Mouse (Mus musculus) embryonic facial prominence, embryonic 11.5 days (tissue): ENCODE measurements at regions not wholly inside any gene's neighbourhood (a gene's known extent, or its start where the extent isn't known, plus 50 kb on each side); places are given as distances from the start of the nearest gene placed in this dataset.

Experiments used
- ATAC-seq: fragments of 200-750 bp; cut with Nextera tagmentation; replicated peaks from 2 replicates; pipeline ENCODE4 v1.8.0; 2017; ENCODE audit warnings: low read depth; ENCODE audit not compliant: insufficient number of reproducible peaks, low FRiP score, low TSS enrichment
- DNase-seq: peaks from one replicate; pipeline ENCODE4 v3.0.0-alpha.2; 2015; ENCODE audit warnings: low spot score
- H3K27ac ChIP-seq: fragments of 300-500 bp; sonication (generic); replicated peaks from 2 replicates; pipeline ENCODE4 v1.5.1; 2014; ENCODE audit warnings: mild to moderate bottlenecking, low read depth, low read length, control low read depth
- H3K27me3 ChIP-seq: fragments of 300-500 bp; sonication (generic); 2 replicates; pipeline ENCODE4 v1.6.1; 2014; ENCODE audit warnings: mild to moderate bottlenecking, low read length, moderate library complexity, mixed read lengths; ENCODE audit not compliant: control insufficient read depth, insufficient read depth
- H3K36me3 ChIP-seq: fragments of 300-500 bp; sonication (generic); replicated peaks from 2 replicates; pipeline ENCODE4 v1.6.1; 2014; ENCODE audit warnings: low read depth, mild to moderate bottlenecking, low read length, moderate library complexity, mixed read lengths; ENCODE audit not compliant: control insufficient read depth, insufficient read depth
- H3K4me1 ChIP-seq: fragments of 300-500 bp; sonication (generic); 2 replicates; pipeline ENCODE4 v1.6.1; 2014; ENCODE audit warnings: low read length, mixed read lengths; ENCODE audit not compliant: control insufficient read depth, insufficient read depth
- H3K4me2 ChIP-seq: fragments of 300-500 bp; sonication (generic); 2 replicates; pipeline ENCODE4 v1.6.1; 2014; ENCODE audit warnings: low read depth, mild to moderate bottlenecking, control low read depth, low read length, moderate library complexity
- H3K4me3 ChIP-seq: fragments of 300-500 bp; sonication (generic); 2 replicates; pipeline ENCODE4 v1.5.1; 2014; ENCODE audit warnings: low read depth, low read length, control low read depth
- H3K9ac ChIP-seq: fragments of 300-500 bp; sonication (generic); replicated peaks from 2 replicates; pipeline ENCODE4 v1.6.1; 2014; ENCODE audit warnings: mild to moderate bottlenecking, control low read depth, low read length
- H3K9me3 ChIP-seq: fragments of 300-500 bp; sonication (generic); replicated peaks from 2 replicates; pipeline ENCODE4 v1.6.1; 2016; ENCODE audit warnings: mild to moderate bottlenecking, low read length, inconsistent platforms, mixed read lengths; ENCODE audit not compliant: control insufficient read depth
- WGBS: fragments of 180-500 bp; shearing (Covaris S2); extraction: QIAGEN DNeasy Blood & Tissue Kit; methylation state at CpG from one replicate; pipeline ENCODE4 v1.1.7; 2014; 5-methylcytosine and 5-hydroxymethylcytosine counted together

DNA sequence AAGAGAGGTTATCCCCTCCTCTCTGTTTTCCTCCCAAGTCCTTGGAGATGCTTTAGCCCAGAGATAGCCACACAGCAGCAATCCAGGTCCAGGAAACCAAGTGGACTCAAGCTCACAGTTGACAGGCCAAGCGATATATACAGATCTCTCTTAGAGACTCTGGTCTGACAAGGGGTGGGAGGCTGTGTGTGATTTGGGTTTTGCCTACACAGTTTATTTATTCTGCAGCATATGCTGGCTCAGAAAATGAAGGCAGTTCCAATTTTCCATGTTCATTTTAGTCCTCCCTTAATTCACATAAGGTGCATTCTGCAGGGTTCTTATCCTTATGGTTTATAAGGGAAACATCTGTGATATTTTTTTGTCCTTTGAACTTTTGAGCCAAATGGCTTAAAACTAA, 595.0 kb upstream of the Apob start:
- no peak for DNase-seq
- 93% methylated on average over 1 of the region's 1 CpGs for WGBS
- ATAC-seq: no peak
- Histone ChIP-seq H3K9ac (no peak overlapping the region), H3K27me3 (no peaks in the 10 kb centered on the region), H3K4me1 (no peaks in the 10 kb centered on the region), H3K4me2 (no peak overlapping the region), H3K9me3 (no peaks in the 10 kb centered on the region), H3K27ac (no peak overlapping the region), H3K36me3 (no peaks in the 10 kb centered on the region), H3K4me3 (no peak overlapping the region)

DNA sequence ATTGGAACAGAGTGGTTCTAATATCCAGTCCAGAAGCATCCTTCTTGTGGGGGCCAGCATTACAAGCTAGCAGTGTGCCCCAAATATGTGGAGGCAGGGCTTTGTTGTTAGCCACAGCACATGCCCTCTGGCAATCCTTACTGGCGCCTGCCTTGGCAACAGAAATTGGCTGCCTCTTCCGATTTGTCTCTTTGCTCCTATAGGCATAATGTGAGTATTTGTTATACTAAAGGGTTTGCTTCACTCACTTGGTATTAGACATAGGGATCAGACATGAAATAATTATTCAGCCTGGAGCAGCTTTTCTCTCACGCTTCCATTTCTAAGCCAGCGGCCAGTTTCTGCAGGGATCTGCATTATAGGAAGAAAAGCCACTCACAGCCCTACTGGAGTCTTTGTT, 573.6 kb upstream of the Apob start:
- ATAC-seq (no peak), DNase-seq (no peak)
- no peaks in the 10 kb centered on the region for H3K9me3 ChIP-seq

DNA sequence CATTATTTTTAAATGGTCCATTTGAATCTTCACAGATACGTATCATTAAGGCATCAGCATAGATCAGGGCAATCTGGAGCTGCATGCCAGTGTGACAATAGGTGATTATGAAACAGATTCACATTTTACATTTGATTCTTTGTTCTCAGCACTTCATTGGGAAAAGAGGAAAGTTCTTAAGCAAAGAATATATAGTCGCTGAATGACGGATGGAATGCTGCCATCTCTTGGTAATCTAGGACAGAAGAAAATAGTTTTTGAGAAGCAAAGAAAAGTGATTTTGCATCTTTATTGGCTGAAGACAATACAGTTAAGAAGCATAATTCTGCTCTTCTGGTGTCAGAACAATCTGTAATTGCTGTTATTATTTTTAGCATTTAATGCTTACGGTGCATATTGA, 565.6 kb upstream of the Apob start:
- no peak for DNase-seq
- no peaks in the 10 kb centered on the region for H3K36me3 ChIP-seq
- no peak overlapping the region for H3K27ac ChIP-seq
- no peak overlapping the region for H3K9ac ChIP-seq
- H3K4me2 ChIP-seq: no peak overlapping the region
- no peaks in the 10 kb centered on the region for H3K27me3 ChIP-seq
- no peak for ATAC-seq
- H3K4me1 ChIP-seq: no peaks in the 10 kb centered on the region
- H3K9me3 ChIP-seq: no peaks in the 10 kb centered on the region
- 89% methylated on average over 4 of the region's 4 CpGs for WGBS
- no peak overlapping the region for H3K4me3 ChIP-seq

More for the DNA sequence above, 573.6 kb upstream of the Apob start:
- H3K27me3 ChIP-seq: no peaks in the 10 kb centered on the region
- no peak overlapping the region for H3K9ac ChIP-seq
- no peak overlapping the region for H3K4me2 ChIP-seq
- H3K36me3 ChIP-seq: no peaks in the 10 kb centered on the region
- no peak overlapping the region for H3K4me3 ChIP-seq
- 65% methylated on average over 4 of the region's 4 CpGs for WGBS
- H3K4me1 ChIP-seq: no peaks in the 10 kb centered on the region
- no peak overlapping the region for H3K27ac ChIP-seq

DNA sequence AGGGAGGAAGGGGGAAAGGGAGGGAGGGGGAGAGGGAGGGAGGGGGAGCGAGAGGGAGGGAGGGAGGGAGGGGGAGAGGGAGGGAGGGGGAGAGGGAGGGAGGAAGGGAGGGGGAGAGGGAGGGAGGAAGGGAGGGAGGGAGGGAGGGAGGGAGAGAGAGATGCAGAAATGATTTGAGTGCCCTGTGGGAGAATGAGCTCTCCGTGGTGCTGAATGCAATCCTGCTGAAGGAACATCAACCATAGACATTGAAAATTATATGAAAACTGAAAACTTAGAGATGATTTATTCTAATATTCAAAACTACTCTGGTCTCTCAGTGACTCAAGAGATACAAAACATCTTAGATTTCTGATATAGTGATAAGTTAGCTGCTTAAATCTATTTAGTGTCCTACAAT, 557.2 kb upstream of the Apob start:
- DNase-seq (peak; percentile 72), ATAC-seq (no peak)
- no peaks in the 10 kb centered on the region for H3K4me1 ChIP-seq
- no peak overlapping the region for H3K4me2 ChIP-seq
- no peak overlapping the region for H3K9ac ChIP-seq
- 30% methylated on average over 1 of the region's 2 CpGs for WGBS
- no peaks in the 10 kb centered on the region for H3K36me3 ChIP-seq
- no peaks in the 10 kb centered on the region for H3K27me3 ChIP-seq
- H3K4me3 ChIP-seq: no peak overlapping the region
- H3K27ac ChIP-seq: no peak overlapping the region
- no peaks in the 10 kb centered on the region for H3K9me3 ChIP-seq

DNA sequence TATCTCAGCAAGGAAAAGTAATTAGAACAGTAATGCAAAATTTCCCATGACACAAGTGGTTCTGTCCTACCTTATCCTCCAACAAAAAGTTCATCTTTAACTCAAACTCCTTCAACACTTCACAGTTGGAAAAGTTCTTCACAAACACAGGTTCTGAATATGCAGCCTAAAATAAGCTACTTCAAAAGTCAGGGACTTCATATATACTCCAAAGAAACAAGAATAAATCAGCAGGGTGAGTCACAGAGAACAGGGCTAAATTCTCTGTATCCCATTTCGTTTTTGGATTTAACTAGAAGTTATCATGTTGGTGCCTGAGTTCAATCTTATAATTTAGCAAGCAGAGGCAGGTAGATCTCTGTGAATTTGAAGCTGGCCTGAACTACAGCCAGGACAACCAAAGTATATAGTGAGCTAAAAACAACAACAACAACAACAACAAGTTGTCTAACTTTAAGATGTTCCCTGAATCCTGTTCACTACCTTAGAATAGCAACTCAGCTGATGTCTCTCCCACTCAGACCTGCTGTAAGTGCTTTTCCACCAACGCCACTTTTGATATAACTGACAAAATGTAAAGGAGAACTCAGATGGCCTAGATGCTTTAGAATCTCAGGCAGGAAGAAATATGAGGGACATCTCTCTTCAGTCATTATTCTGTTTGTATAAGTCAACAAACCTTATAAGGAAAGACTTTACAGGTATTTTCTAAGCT, 555.5 kb upstream of the Apob start:
- DNase-seq (no peak), ATAC-seq (no peak)
- Histone ChIP-seq H3K4me3 (no peak overlapping the region), H3K27ac (no peak overlapping the region), H3K9me3 (no peaks in the 10 kb centered on the region), H3K9ac (no peak overlapping the region), H3K4me1 (no peaks in the 10 kb centered on the region), H3K36me3 (no peaks in the 10 kb centered on the region), H3K27me3 (no peaks in the 10 kb centered on the region), H3K4me2 (no peak overlapping the region)
- 55% methylated on average over 2 of the region's 2 CpGs for WGBS

DNA sequence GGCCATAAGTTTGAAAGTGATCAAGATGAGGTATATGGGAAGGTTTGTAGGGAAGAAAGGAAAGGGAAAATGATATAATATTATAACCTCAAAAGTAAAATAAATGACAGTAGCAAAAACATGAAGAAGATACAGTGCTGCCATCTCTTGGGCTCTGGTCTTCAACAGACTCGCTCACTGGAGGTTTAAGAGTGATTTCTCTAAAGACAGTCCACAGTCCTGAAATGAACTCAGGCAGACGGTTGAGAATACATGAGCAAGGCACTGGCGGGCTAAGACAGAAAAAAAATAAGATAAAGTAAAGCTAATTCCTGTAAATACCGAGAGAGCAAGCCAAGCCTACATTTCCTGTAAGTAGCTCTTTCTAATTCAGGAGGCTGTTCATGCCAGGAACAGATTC, 546.5 kb upstream of the Apob start:
- H3K9me3 ChIP-seq: no peaks in the 10 kb centered on the region
- H3K27me3 ChIP-seq: no peaks in the 10 kb centered on the region
- 76% methylated on average over 4 of the region's 4 CpGs for WGBS
- H3K36me3 ChIP-seq: no peaks in the 10 kb centered on the region
- no peak for DNase-seq
- no peak overlapping the region for H3K27ac ChIP-seq
- no peak overlapping the region for H3K4me3 ChIP-seq
- no peak overlapping the region for H3K9ac ChIP-seq
- no peaks in the 10 kb centered on the region for H3K4me1 ChIP-seq
- ATAC-seq: no peak
- no peak overlapping the region for H3K4me2 ChIP-seq

DNA sequence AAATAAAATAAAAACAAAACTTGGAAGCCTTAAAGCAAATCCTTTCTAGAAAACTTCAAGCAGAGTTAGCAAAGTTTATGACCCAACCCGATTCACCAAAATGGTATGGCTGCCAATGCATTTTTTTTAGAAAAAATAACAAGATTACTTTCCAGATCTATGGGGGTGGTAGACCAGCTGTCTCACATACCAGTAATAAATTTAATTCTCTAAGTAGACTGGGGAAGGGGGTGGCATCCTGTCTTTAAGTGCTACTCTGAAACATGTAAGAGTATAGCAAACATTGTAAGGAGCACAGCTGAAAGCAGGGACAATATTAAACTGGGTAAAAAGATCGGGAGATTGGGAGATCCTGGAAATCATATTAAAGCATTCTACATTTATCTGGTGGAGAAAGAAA, 532.2 kb upstream of the Apob start:
- Histone ChIP-seq H3K9me3 (no peaks in the 10 kb centered on the region), H3K9ac (no peak overlapping the region), H3K4me3 (no peak overlapping the region), H3K4me2 (no peak overlapping the region), H3K27ac (no peak overlapping the region), H3K4me1 (no peaks in the 10 kb centered on the region), H3K36me3 (no peaks in the 10 kb centered on the region), H3K27me3 (no peaks in the 10 kb centered on the region)
- 91% methylated on average over 2 of the region's 2 CpGs for WGBS
- ATAC-seq (no peak), DNase-seq (no peak)

DNA sequence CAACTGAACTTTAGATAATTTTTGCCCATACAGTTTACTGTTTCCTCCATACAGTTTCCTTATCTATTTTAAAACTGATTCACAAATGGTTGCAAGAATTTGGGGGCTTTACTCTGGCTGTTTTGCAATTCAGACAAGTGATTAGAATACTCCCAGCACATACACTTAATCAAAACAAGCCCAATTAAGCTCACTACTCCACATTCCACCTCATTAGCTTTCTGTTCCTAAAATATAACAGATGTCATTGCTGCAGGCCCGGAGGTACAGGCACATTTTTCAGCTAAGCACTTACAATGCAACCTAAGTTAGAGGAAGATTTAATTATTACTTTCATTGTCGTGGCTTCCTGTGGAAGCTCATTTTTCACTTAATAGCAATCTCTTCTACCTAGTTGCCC, 526.9 kb upstream of the Apob start:
- DNase-seq: no peak
- Histone ChIP-seq H3K27ac (no peak overlapping the region), H3K9ac (no peak overlapping the region), H3K36me3 (no peaks in the 10 kb centered on the region), H3K4me2 (no peak overlapping the region), H3K27me3 (no peaks in the 10 kb centered on the region), H3K4me3 (no peak overlapping the region), H3K4me1 (no peaks in the 10 kb centered on the region), H3K9me3 (no peaks in the 10 kb centered on the region)
- 28% methylated on average over 2 of the region's 2 CpGs for WGBS
- no peak for ATAC-seq
